ENCODE assay signal across 10 mouse cellular contexts in the genomic region with DNA sequence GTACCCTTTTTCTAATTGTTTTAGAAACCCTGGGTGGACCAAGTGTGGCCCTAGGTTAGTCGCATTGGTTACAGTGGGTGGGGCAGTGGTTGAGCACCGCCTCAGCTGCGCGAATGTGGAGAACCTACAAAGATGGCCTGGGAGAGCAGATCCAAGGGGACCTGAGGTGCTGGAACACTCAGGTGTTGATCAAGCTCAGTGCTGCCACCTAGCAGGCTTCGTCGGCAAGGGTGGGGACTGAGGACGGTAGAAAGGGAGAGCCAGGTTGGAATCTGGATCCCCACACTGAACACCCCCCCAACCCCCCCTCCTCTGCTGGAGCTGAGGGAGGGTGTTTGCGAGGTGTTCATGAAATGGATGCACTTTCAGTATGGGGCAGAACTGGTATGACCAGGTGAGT. TPM values are rescaled to one million over a fixed set of nuclear protein-coding genes. Genes with fewer than 3 reads are reported as not detected.
A peak's percentile ranks its signal among the peaks of the same experiment; 100 is the strongest.
DNase-seq lines count a peak whose midpoint lies in the region; ATAC-seq lines count a peak whose summit lies in the region.
"Had no signal": no experiment of that assay in that cellular context is flagged by ENCODE, and none has a peak within 500 bp of the region (broad histone marks: within the 10 kb centered on the region; RNA-seq: fewer than 3 reads in every experiment).

No protein-coding gene starts in this region.

- H3K4me1 ChIP-seq in midbrain, embryonic 10.5 days: peaks cover 57% of the 10 kb centered on the region
- peaks cover 43% of the 10 kb centered on the region for H3K4me1 ChIP-seq in midbrain, embryonic 13.5 days (replicated peaks)

- no peaks in the 10 kb centered on the region for H3K36me3 ChIP-seq in midbrain, embryonic 10.5 days
- H3K36me3 ChIP-seq in midbrain, embryonic 13.5 days: no peaks in the 10 kb centered on the region
- H3K36me3 ChIP-seq: heart, embryonic 15.5 days; neural tube, embryonic 13.5 days had no signal

- peaks cover 94% of the 10 kb centered on the region for H3K27me3 ChIP-seq in midbrain, embryonic 10.5 days (ENCODE audit: low read depth, poor library complexity, severe bottlenecking)
- peaks cover 47% of the 10 kb centered on the region for H3K27me3 ChIP-seq in midbrain, embryonic 13.5 days

- no peak for ATAC-seq in midbrain, embryonic 13.5 days

- DNase-seq in adrenal gland, adult 2 months: peak; percentile 72
- no peak for DNase-seq in adrenal gland, adult 8-10 months
- peak; percentile 41 for DNase-seq in midbrain, embryonic 10.5 days (ENCODE audit: low spot score)
- DNase-seq in c-Kit-positive CD71-negative TER-119-negative erythroid progenitor cells, embryonic 14.5 days (ENCODE audit: low read depth): peak; percentile 24
- DNase-seq in induced T-regulatory cell, adult 2 months (ENCODE audit: low read depth): peak; percentile 38
- DNase-seq in lung, postnatal 36 days: peak; percentile 58
- no peak for DNase-seq in ovary, postnatal 10 days (ENCODE audit: low spot score)

- H3K4me2 ChIP-seq in midbrain, embryonic 13.5 days (replicated peaks): no peak overlapping the region
- H3K4me2 ChIP-seq: heart, embryonic 15.5 days; neural tube, embryonic 13.5 days had no signal

- no peak overlapping the region for H3K9ac ChIP-seq in midbrain, embryonic 13.5 days (replicated peaks)
- H3K9ac ChIP-seq: heart, embryonic 15.5 days; neural tube, embryonic 13.5 days had no signal

- no peaks in the 10 kb centered on the region for H3K9me3 ChIP-seq in midbrain, embryonic 10.5 days (replicated peaks)
- no peaks in the 10 kb centered on the region for H3K9me3 ChIP-seq in midbrain, embryonic 13.5 days
- H3K9me3 ChIP-seq: heart, embryonic 15.5 days; neural tube, embryonic 13.5 days had no signal

- no peak overlapping the region for H3K4me3 ChIP-seq in midbrain, embryonic 10.5 days
- no peak overlapping the region for H3K4me3 ChIP-seq in midbrain, embryonic 13.5 days (replicated peaks)
- H3K4me3 ChIP-seq: heart, embryonic 15.5 days; neural tube, embryonic 13.5 days had no signal

- 29% methylated on average over 8 of the region's 8 CpGs for WGBS in midbrain, embryonic 10.5 days
- 25% methylated on average over 8 of the region's 8 CpGs for WGBS in midbrain, embryonic 13.5 days

- H3K27ac ChIP-seq in midbrain, embryonic 10.5 days (replicated peaks): no peak overlapping the region; the same call in 1 of the 2 replicates
- H3K27ac ChIP-seq in midbrain, embryonic 13.5 days: no peak overlapping the region
- H3K27ac ChIP-seq: heart, embryonic 15.5 days; neural tube, embryonic 13.5 days had no signal

RNA-seq across cellular contexts. Expression of gene Nr5a1, which starts 22.8 kb away (rescaled TPM):
- total RNA-seq in adrenal gland, adult 2 months (2021): 100 to 1,000 TPM; 302 to 765 TPM
- 836 and 1,436 TPM in 2 replicates for polyA plus RNA-seq in adrenal gland, adult 2 months (2012; rRNA removed)
- total RNA-seq in adrenal gland, adult 8-10 months (2022): 100 to 1,000 TPM; 272 to 809 (median 569) TPM
- polyA plus RNA-seq in midbrain, embryonic 10.5 days (2016; fragmentation: Nextera tagmentation; extraction: Ambion mirVana): 0.07 and 0.12 TPM in 2 replicates
- polyA plus RNA-seq in midbrain, embryonic 13.5 days (2015; fragmentation: Nextera tagmentation; extraction: Ambion mirVana): 0.77 and 1.3 TPM in 2 replicates
- polyA plus RNA-seq: heart, embryonic 15.5 days had no signal

RNA-seq across cellular contexts. Expression of gene Psmb7, which starts 47.7 kb away (rescaled TPM):
- total RNA-seq in adrenal gland, adult 2 months (2021): 100 to 1,000 TPM; 278 to 283 TPM
- polyA plus RNA-seq in adrenal gland, adult 2 months (2012; rRNA removed): 25.0 and 29.1 TPM in 2 replicates
- 100 to 1,000 TPM; 232 to 337 (median 283) TPM for total RNA-seq in adrenal gland, adult 8-10 months (2022)
- 322 and 336 TPM in 2 replicates for polyA plus RNA-seq in midbrain, embryonic 10.5 days (2016; fragmentation: Nextera tagmentation; extraction: Ambion mirVana)
- 310 and 330 TPM in 2 replicates for polyA plus RNA-seq in midbrain, embryonic 13.5 days (2015; fragmentation: Nextera tagmentation; extraction: Ambion mirVana)

Comparison
In these comparisons a context has a peak if more than half of its experiments do, and no peak if none do; other contexts are left out.
1. DNase-seq: peak in adrenal gland, adult 2 months (single experiment), midbrain, embryonic 10.5 days (single experiment), c-Kit-positive CD71-negative TER-119-negative erythroid progenitor cells, embryonic 14.5 days (single experiment), induced T-regulatory cell, adult 2 months (single experiment) and lung, postnatal 36 days (single experiment); none in adrenal gland, adult 8-10 months (single experiment) and ovary, postnatal 10 days (single experiment).
2. RNA of gene Nr5a1, which starts 22.8 kb away (polyA plus RNA-seq): 836 to 1,436 TPM in adrenal gland, adult 2 months; 0.77 to 1.3 TPM in midbrain, embryonic 13.5 days and 0.07 to 0.12 TPM in midbrain, embryonic 10.5 days; every median in the first group is over 100 times any median in the second.
3. RNA of gene Psmb7, which starts 47.7 kb away (polyA plus RNA-seq): 322 to 336 TPM in midbrain, embryonic 10.5 days and 310 to 330 TPM in midbrain, embryonic 13.5 days; 25.0 to 29.1 TPM in adrenal gland, adult 2 months; every median in the first group is over 10 times any median in the second.